Mouse (Mus musculus) urinary bladder, postnatal 4 days (tissue): ENCODE data around the gene Chsy1.
A peak's percentile ranks its signal among the peaks of the same experiment; 100 is the strongest.

Experiments
- DNase-seq, 2 experiments: peaks; one replicate each; pipeline ENCODE4 v3.0.0; 2021 to 2022; ENCODE audit warnings: low spot score in 2 of 2

Gene Chsy1

DNA sequence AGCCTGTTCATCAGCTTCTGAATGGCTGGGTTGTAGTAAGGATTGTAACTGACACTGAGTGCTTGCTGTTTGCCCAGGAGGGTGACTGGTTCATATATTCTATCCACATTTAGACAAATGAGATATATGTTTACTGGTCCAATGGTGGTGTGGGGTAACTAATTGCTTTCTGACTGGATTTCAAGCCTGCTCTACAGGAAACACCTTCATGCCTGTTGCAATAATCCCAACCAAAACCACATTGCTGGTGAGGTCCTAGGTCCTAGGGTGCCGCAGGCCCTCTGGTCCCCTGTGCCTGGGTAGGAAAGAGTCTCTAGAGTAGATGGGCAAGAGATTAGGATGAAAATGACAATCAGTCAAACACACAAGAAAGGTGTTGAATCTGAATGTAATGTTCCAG lies 103.6 kb downstream of the Chsy1 start:
- DNase-seq, result no peak

GRCm38 (mm10) chr7:66214477-66214876 lies 105.2 kb downstream of the Chsy1 start:
- no peak for DNase-seq

- no peak for DNase-seq
These were observed 106.6 kb downstream of the Chsy1 start for GRCm38 (mm10) chr7:66215911-66216310.

GRCm38 (mm10) chr7:66217011-66217410 lies 107.7 kb downstream of the Chsy1 start:
- no peak for DNase-seq

DNA sequence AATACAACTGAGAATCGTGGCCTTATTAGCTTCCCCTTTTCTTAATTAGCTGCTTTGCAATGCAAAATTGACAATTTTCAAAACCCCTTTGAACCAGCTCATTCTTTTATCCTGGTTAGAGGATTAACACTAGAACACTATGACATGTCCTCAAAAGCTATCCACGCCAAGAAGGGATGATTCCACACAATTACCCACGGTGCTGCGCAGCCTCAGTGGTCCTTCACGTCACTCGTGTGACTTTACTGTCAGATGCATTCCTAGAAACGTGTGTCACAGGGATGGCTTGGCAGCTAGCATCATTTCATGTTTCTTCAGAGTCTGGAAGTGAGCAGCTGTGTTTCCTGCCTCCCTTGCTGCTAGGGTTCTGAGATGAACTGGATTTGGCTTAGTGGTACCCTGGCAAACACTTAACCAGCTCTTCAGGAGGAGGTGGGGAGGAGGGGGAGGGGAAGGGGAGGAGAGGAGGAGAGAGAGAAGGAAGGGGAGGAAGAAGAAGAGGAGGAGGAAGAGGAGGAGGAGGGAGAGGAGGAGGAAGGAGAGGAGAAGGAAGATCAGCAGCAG lies 108.3 kb downstream of the Chsy1 start:
- no peak for DNase-seq

DNA sequence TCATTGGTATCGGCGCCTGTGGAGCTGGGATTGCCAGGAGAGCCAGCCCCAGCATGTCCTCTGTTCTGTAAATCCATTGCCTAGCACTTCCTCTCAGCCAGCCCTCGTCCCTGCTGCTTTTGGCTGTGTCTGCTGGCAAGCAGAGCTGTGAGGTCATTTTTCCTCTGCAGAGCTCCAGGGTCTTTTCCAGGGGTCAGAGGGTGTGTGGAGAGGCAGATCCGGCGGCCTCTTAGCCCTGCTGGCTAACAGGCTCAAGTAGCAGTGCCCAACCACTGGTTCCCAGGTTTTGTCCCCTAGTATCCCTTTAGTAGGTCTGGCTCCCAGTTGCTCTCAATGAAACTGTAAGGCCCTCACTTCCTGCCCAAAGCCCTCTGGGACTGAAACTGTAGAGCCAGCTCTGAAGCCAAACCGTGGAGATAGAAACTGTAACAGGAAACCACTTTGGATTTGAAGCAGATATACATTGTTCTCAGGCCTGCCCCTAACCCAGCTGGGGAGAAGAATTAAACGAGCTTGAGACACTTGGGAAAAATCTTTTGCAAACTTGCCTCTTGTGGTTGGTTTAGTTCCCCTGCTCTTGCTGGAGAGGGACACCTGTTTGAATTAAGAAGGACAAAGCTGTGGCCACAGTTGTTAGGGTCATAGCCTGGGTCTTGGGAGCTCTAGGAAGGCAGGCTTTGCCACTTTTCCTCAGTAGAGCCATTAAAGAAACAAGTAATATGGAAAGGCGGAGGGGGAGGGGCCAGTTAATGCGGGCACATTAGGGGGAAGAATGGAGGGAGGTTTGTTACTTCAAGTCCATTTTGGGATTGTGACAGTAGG lies 109.1 kb downstream of the Chsy1 start:
- peak in 1 of 2 experiments; percentile 61 for DNase-seq

GRCm38 (mm10) chr7:66219028-66219793 lies 109.9 kb downstream of the Chsy1 start:
- DNase-seq, result no peak

- DNase-seq, result no peak
These were observed 110.5 kb downstream of the Chsy1 start for GRCm38 (mm10) chr7:66219794-66220227.

DNA sequence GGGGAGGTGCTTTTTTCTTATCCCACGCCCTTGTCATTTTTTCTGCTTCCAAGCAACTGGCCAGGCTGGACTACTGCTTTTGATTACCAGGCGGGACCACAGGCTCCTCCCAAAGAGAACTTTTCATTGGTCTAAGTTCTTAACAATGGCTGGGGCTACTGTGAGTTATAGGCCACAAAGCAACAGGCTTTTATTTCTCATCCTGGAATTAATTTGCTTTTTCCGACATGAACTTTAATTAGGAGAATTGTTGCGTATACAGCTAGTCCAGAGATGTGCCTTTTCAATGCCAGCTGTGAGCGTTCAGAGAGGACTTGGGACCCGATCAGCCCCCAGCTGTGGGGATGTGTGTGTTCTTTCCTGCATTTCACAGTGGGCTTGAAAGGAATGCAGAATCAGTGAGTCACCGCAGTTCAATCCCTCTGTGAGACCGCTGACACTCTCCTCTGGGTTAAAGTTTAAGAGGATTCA lies 113.3 kb downstream of the Chsy1 start:
- no peak for DNase-seq
